Mouse (Mus musculus): Measurements from ENCODE around the gene Clmn. TPM values are rescaled to one million over a fixed set of nuclear protein-coding genes. Genes with fewer than 3 reads are reported as not detected.

Gene Clmn
- total and polyA plus RNA-seq, 2 experiments from 2014 or later: 2.2 to 2.4 TPM

DNA sequence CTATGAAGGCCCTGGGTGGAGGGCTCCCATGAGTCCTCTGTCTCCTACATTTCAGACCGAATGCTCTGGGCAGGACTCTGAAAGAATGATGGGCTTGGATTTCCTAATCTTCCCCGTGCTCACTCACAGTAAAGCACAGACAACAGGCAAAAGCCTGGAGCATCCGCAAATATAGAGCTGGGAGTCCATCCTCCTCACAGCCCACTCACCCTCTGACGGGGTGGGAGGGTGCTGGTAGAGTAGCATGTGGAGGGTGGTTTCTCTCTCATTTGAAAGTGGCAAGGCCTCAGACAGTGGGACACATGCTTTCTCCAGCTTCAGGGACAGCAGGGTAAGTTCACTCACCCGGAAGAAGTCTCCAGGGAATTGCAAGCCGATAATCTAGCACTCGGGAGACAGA, 21.2 kb upstream of the Clmn start:
- H3K27me3 ChIP-seq (ENCODE audit: insufficient read depth, low read length): no peaks in the 10 kb centered on the region
- no peaks in the 10 kb centered on the region for H3K9me3 ChIP-seq (ENCODE audit: low read length)
- H3K4me2 ChIP-seq (ENCODE audit: low read depth, low read length, poor library complexity, severe bottlenecking): no peak overlapping the region
- no peak overlapping the region for H3K9ac ChIP-seq (replicated peaks; ENCODE audit: low read length, poor library complexity, severe bottlenecking)
- no peaks in the 10 kb centered on the region for H3K36me3 ChIP-seq (ENCODE audit: insufficient read depth, low read length)
- H3K27ac ChIP-seq (ENCODE audit: low read depth, low read length): no peak overlapping the region
- 82% methylated on average over 7 of the region's 7 CpGs for WGBS
- no peaks in the 10 kb centered on the region for H3K4me1 ChIP-seq (ENCODE audit: insufficient read depth, low read length)
- TF ChIP-seq CTCF (IDR thresholded peaks at IDR 0.05): no peak
- no peak overlapping the region for H3K4me3 ChIP-seq (ENCODE audit: low read depth, low read length)
- no peak for ATAC-seq (ENCODE audit: low FRiP score)
- DNase-seq (ENCODE audit: low spot score): no peak

DNA sequence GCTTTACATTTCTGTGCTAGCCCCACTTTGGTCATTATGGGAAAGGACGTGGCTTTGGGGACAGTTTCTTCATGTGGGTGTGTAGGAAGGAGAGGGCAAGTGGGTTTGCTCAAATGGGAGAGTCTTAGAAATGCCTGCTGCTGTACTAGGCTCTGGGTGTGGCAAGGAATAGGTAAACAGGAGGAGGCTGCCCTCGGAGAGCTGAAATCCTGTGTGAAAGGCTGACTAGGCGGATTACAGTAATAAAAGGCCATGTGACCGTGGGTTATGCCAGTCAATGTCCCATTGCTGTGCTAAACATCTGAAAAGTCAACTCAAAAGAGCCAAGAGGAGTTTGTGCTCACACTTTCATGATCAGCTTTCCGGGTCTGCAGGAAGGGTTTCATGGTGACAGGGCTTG, 17.7 kb upstream of the Clmn start:
- Histone ChIP-seq H3K4me1 (ENCODE audit: insufficient read depth, low read length) (no peaks in the 10 kb centered on the region), H3K27me3 (ENCODE audit: insufficient read depth, low read length) (no peaks in the 10 kb centered on the region), H3K4me2 (ENCODE audit: low read depth, low read length, poor library complexity, severe bottlenecking) (no peak overlapping the region), H3K4me3 (ENCODE audit: low read depth, low read length) (no peak overlapping the region), H3K36me3 (ENCODE audit: insufficient read depth, low read length) (no peaks in the 10 kb centered on the region), H3K9me3 (ENCODE audit: low read length) (no peaks in the 10 kb centered on the region), H3K9ac (replicated peaks; ENCODE audit: low read length, poor library complexity, severe bottlenecking) (no peak overlapping the region), H3K27ac (ENCODE audit: low read depth, low read length) (no peak overlapping the region)
- no peak for ATAC-seq (ENCODE audit: low FRiP score)
- no peak for TF ChIP-seq CTCF (IDR thresholded peaks at IDR 0.05)
- DNase-seq (ENCODE audit: low spot score): no peak
- WGBS: 61% methylated on average over 5 of the region's 5 CpGs

DNA sequence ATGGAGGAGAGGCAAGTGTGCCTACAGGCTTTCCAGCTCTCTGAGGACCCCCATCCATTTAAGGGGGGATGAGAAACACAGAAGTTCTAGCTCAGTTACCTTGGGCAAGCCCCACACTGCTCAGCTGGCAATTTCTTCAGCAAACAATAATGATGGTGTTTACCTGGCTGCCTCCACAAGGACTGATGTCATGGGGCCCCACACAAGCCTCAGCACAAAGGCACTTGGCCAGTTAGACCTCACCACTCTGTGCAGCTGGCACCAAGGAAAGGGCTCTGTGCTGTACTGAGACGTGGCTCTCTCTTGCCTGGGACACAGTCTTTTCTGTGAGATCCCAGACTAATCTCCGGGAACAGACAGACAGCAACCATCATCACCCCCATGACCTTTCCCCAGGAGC, 17.2 kb upstream of the Clmn start:
- DNase-seq (ENCODE audit: low spot score): no peak
- 42% methylated on average over 2 of the region's 2 CpGs for WGBS
- H3K36me3 ChIP-seq (ENCODE audit: insufficient read depth, low read length): no peaks in the 10 kb centered on the region
- H3K9me3 ChIP-seq (ENCODE audit: low read length): no peaks in the 10 kb centered on the region
- TF ChIP-seq CTCF (IDR thresholded peaks at IDR 0.05): no peak
- no peak overlapping the region for H3K4me3 ChIP-seq (ENCODE audit: low read depth, low read length)
- H3K4me2 ChIP-seq (ENCODE audit: low read depth, low read length, poor library complexity, severe bottlenecking): no peak overlapping the region
- no peak overlapping the region for H3K27ac ChIP-seq (ENCODE audit: low read depth, low read length)
- H3K4me1 ChIP-seq (ENCODE audit: insufficient read depth, low read length): no peaks in the 10 kb centered on the region
- no peak for ATAC-seq (ENCODE audit: low FRiP score)
- no peak overlapping the region for H3K9ac ChIP-seq (replicated peaks; ENCODE audit: low read length, poor library complexity, severe bottlenecking)
- no peaks in the 10 kb centered on the region for H3K27me3 ChIP-seq (ENCODE audit: insufficient read depth, low read length)

DNA sequence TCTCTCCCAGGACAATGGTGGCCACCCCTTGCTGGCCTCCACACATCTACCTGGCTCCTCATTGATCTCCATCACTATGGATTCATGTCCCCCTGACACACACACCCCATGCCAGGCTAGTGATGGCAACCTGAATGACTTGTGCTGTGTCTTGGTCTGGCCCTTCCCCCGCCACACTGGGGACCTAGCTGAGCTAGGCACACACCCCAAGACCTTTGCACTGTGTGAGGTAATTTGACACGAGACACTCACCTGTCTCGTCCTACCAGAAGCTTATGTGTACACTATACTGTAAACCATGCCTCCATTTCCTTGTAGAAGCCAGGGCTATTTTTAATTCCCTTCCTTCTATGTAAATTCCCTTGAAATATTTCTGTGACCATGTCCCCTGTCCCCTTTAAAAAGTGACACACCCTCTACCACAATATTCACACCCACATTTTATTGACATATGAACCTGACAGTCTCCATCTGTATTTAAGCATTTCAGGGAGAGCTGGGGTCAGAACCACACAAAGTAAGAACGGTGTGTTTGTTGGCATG, 16.7 kb upstream of the Clmn start:
- no peak overlapping the region for H3K27ac ChIP-seq (ENCODE audit: low read depth, low read length)
- TF ChIP-seq CTCF (IDR thresholded peaks at IDR 0.05): no peak
- 80% methylated on average over 4 of the region's 4 CpGs for WGBS

DNA sequence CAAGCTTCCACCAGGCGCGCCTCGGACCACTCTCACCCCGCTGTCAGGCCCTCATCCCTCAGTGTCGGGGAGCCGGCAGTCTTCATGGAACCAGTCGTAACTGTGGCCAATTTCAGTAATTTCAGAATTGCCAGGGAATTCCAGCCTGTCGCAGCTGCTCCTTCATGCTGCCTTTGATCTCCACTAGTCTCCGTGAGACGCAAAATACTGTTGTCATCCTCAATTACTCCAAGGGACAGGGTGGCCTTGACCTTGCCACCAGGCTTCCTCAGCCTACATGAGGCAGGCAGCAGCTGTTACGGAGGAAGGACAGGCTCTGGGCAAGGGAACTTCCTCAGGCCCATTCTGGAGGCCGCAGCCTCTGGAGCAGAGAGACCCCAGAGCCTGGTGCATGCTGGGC, 15.5 kb upstream of the Clmn start:
- Histone ChIP-seq H3K4me3 (ENCODE audit: low read depth, low read length) (no peak overlapping the region), H3K36me3 (ENCODE audit: insufficient read depth, low read length) (no peaks in the 10 kb centered on the region), H3K9ac (replicated peaks; ENCODE audit: low read length, poor library complexity, severe bottlenecking) (no peak overlapping the region), H3K4me1 (ENCODE audit: insufficient read depth, low read length) (no peaks in the 10 kb centered on the region), H3K27ac (ENCODE audit: low read depth, low read length) (no peak overlapping the region), H3K4me2 (ENCODE audit: low read depth, low read length, poor library complexity, severe bottlenecking) (no peak overlapping the region), H3K9me3 (ENCODE audit: low read length) (no peaks in the 10 kb centered on the region), H3K27me3 (ENCODE audit: insufficient read depth, low read length) (no peaks in the 10 kb centered on the region)
- no peak for ATAC-seq (ENCODE audit: low FRiP score)
- DNase-seq (ENCODE audit: low spot score): no peak
- 62% methylated on average over 12 of the region's 12 CpGs for WGBS
- TF ChIP-seq CTCF (IDR thresholded peaks at IDR 0.05): no peak

More for the DNA sequence above, 16.7 kb upstream of the Clmn start:
- no peak overlapping the region for H3K9ac ChIP-seq (replicated peaks; ENCODE audit: low read length, poor library complexity, severe bottlenecking)
- no peak overlapping the region for H3K4me3 ChIP-seq (ENCODE audit: low read depth, low read length)
- no peak overlapping the region for H3K4me2 ChIP-seq (ENCODE audit: low read depth, low read length, poor library complexity, severe bottlenecking)
- no peaks in the 10 kb centered on the region for H3K27me3 ChIP-seq (ENCODE audit: insufficient read depth, low read length)
- no peaks in the 10 kb centered on the region for H3K9me3 ChIP-seq (ENCODE audit: low read length)
- DNase-seq (ENCODE audit: low spot score): no peak
- ATAC-seq (ENCODE audit: low FRiP score): no peak
- no peaks in the 10 kb centered on the region for H3K4me1 ChIP-seq (ENCODE audit: insufficient read depth, low read length)
- H3K36me3 ChIP-seq (ENCODE audit: insufficient read depth, low read length): no peaks in the 10 kb centered on the region

DNA sequence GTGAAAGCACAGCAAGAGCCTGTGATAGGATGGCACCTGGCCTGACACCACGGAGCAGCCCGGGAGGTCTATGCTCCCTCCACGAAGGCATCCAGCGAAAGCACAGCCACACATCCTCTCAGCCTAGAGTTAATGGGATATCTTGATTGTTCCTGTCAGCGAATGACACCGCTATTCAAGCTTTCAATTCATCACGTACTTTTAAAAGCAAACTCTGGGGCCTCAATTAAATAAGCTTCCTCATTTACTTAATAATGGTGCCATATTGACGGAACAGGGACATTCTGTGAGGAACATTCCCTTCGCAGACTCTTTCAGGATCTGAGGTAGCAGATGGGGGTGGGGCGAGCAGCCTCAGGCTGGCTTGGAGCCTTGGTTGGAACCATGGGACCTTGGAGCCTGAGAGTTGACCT, 14.7 kb upstream of the Clmn start:
- TF ChIP-seq CTCF (IDR thresholded peaks at IDR 0.05): no peak
- Histone ChIP-seq H3K9ac (replicated peaks; ENCODE audit: low read length, poor library complexity, severe bottlenecking) (no peak overlapping the region), H3K4me2 (ENCODE audit: low read depth, low read length, poor library complexity, severe bottlenecking) (no peak overlapping the region), H3K27ac (ENCODE audit: low read depth, low read length) (no peak overlapping the region), H3K4me1 (ENCODE audit: insufficient read depth, low read length) (no peaks in the 10 kb centered on the region), H3K9me3 (ENCODE audit: low read length) (no peaks in the 10 kb centered on the region), H3K4me3 (ENCODE audit: low read depth, low read length) (no peak overlapping the region), H3K27me3 (ENCODE audit: insufficient read depth, low read length) (no peaks in the 10 kb centered on the region), H3K36me3 (ENCODE audit: insufficient read depth, low read length) (no peaks in the 10 kb centered on the region)
- no peak for DNase-seq (ENCODE audit: low spot score)
- no peak for ATAC-seq (ENCODE audit: low FRiP score)
- 52% methylated on average over 10 of the region's 10 CpGs for WGBS
